Mouse (Mus musculus) cerebellum, adult 18-20 months (tissue): ENCODE results near the gene Shbg.

Experiments used
- DNase-seq, 2 experiments: peaks; one replicate each; pipeline ENCODE4 v3.0.0; 2021

Gene Shbg

DNA sequence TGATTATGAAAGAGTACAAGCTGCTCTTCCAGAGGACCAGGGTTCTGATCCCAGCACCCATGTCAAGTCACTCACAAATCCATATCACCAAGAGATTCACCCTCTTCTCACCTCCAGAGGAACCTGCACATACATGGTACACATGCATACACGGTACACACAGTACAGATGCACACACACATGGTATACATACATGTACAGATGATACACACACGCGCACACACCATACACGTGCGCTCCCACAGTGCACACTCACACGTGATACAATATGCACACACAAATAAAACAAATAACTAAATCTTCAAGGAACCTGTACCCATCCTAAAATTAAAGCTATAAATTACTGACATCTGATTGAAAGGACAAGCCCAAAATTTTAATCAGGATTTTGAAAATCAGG, 22.9 kb downstream of the Shbg start:
- DNase-seq, result no peak

DNA sequence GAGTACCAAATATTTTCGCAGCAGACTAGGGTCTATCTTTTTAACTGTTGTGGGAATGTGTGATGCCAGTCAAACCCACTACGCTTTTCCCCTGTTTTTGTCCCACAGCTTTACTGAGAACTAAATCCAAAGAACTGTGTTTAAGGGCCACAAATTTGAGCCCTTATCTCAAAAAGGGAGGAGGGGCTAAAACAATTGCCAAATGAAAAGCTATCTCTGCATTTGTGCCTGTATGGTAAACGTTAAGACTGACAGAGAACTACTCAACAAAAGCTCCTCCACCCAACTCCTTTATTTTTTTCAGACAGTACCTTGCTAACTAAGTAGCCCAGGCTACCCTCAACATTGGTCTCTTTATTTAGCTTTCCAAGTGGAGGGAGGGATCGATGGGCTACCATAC, 24.9 kb downstream of the Shbg start:
- no peak for DNase-seq

DNA sequence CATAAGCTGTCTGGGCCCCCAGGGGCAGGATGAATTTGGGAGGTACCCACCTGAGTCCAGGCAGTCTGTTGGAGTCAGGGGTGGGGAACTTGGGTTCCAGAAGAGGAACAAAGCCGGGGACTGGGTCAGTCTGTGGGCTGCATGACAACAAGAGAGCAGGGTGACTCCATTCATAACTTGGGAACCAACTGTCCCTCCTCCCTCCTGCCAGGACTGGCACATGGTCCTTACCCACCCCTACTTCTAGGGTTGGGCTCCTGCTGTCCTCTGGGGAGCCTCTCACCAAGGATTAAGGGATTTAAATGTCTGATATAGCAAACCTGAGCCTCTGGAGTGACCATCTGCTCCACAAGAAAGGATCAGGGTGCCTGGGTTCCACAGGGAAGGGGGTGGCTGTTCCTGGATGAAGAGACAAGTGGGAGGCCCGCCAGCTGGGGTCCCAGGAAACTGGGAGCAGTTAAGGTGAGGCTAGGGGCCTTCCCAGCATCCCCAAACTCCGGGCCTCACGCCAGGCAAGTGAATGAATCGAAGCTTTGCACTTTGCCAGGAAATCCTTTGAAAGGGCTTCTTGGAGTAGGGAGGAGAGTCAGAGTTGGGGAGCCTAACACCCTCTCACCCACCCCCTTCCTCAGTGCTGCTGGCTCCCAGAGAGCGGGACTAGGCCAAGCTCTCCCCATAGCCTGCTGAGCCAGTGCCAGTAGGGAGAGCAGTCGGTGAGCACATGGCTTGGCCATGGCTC, 25.6 kb downstream of the Shbg start:
- peak; percentile 45 to 50 for DNase-seq

DNA sequence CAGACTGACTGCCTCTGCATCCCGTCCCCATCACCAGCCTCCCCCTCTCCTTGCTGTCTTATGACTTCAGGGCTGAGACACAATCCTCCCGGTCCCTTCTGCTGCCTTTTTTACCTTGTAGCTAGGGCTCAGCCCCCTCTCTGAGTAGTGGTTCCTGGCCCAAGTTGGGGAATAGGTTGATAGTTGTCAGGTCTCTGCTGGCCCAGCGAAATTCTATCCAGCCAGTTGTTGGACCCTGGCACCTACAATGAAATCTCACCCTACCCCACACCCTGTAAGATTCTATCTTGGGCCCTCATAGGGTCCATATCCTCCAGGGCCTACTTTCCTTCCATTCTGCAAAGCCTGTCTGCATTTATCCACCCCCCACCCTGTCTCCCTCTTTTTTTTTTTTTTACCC, 26.3 kb downstream of the Shbg start:
- DNase-seq, result no peak

DNA sequence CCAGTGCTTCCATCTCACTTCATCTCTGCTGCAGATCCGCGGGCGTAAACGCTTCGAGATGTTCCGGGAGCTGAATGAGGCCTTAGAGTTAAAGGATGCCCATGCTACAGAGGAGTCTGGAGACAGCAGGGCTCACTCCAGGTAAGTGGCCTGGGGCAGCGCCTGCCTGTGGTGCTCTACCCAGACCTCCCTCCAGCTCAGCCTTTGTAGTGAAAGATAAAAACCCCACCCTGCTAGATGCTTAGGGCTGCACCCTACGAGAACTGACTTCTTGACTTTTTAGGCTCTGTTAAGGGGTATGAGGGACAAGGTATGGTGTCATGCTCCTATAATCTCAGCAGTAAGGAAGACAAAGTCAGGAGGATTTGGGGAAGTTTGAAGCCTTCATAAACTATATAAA, 27.1 kb downstream of the Shbg start:
- DNase-seq, result no peak

DNA sequence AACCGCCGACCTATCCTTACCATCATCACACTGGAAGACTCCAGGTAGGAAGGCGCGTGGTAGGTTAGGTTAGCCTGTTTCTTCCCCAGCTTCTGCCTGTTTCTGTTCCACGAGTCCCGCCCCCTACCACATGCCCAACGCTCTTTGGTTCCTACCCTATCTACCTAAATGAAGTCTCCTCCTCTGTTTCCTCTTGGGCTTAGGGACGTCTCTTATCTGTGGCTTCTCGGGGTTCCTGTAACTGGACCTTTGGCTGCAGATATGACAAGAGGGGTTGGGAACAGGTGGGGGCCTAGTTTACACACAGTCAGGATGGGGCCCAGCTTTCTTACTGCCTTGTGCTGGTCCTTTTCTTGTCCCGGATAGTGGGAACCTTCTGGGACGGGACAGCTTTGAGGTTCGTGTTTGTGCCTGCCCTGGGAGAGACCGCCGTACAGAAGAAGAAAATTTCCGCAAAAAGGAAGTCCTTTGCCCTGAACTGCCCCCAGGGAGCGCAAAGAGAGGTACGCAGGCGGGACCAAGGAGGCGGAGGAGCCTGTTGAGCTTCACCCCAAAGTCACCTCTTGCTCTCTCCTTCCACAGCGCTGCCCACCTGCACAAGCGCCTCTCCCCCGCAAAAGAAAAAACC, 28.4 kb downstream of the Shbg start:
- DNase-seq, result no peak

DNA sequence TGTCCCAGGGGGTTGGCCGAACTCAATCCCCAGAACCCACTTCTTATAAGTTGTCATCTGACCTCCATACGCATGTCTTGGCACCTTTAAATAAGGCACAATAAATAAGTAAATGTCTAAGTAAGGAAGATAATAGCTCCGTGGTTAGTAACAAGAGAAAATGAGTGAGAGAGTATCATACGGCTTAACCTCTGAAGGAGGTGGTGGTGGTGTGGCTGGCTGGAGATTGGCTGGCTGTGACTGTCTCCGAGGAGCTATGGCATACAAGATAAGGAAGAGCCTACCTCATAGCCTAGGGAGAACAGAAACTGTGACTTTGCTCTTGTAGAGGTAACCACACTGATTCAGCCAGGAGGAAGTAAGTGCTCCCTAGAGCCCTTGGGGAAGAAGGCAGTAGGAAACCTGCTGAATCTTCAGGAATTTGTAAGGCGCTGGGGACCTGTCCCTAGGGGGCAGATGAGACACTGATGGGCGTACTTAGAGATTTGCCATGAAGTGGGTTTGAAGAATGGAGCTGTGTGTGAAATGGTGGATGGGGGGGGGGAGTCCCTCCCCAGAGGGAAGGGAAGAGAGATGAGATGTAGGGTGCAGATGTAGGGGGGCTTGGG, 31.9 kb downstream of the Shbg start:
- DNase-seq, result no peak

DNA sequence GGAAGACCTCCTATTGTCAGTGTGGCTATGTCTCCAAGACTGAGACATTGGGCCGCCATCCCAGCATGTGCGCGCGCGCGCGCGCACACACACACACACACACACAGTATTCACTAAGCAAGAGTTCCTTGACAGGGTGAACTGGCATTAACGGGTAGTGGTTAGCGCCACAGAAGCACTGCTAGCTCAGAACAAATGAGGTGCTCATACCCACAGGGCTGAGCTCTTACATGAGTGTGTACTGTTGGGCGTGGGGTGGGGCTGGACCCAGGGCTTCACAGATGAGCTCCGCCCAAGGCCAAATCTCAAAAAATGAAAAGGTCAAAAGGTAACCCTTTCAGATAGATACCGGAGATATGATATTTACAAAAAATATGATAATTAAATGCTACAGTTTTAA, 32.8 kb downstream of the Shbg start:
- DNase-seq, result no peak

DNA sequence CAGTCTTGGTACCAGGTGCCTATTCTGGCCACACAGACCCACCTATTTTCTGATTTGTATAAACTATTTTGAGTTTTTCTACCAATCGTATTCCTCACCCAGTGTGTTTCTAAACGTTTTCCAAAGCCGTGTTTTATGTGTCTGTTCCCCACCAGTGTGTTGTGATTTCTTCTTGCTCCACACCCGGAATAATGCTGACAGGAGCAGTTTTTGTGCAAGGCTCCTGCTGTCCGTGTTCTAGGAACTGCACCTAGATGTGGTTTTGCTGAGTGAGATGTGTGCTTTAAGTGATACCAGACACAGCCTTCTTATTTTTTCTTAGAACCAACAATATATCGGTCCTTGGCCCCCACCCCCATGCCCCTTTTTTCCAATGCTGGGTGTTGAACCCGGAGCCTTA, 33.7 kb downstream of the Shbg start:
- DNase-seq, result no peak

DNA sequence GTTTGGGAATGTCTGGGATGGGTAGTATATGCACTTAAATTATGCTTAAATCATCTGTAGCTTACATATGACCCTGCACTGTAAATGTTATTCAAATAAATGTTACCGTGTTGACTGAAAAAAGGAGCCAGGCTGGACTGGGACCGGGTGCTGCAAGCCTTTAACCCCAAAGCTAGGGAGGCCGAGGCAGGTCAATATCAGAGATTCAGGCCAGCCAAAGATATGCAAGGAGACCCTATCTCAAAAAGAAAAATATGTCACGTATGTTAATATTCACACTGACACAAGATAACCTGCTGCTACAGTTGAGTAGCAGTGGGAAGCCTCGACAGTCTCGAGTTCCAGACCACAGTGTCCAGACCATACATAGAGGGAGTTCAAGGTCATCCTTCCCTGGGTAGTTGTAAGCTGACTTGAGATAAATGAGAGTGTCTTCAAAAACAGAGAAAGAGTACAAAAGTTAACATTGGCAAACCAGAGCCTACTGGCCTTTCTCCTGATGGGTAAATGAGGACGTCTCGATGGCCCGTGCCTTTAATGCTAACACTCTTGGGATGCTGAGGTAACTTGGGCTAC, 35.4 kb downstream of the Shbg start:
- no peak for DNase-seq

DNA sequence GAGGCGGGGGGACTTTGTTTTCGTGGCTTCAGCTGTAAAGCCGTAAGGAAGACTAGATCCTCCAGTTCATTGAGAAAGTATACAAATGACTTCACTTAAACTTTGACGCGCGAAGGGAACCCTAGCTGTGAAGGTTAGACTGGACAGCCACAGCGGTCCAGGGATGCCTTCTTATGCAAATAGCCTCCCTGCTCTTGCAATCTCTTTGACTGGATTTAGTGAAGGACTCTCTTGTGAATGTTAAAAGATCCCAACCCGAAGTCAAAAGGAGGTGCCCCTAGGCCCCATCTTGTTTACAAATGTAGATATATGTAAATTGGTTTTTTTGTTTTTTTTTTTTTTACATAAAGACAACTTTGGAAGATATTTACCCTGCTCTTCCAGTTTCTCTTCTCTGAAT, 35.9 kb downstream of the Shbg start:
- no peak for DNase-seq

DNA sequence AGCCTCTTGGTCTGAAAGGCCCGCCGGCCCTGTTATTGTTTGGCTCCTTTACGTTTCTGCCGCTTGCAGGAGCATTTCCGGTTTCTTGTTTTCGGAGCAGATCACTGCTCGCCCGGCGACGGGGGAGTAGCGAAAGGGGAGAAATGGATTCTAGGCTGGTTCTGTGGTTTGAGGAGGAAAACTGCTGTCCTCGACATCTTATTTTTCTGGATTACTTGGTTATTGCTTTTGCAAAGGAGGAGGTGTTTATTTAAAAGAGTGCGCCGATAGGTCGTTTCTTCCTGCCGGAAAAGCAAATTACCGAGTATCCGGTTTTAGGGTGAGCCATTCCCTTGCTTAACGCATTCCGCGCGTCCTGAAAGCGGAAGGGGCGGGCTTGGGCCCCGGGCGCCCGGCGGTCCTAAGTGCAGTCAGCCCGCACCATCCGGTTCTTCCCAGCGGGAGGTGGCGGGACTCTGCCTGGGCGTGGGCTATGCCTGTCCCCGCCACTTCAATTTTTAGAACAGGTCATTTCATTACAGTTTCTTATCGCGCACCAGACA, 36.5 kb downstream of the Shbg start:
- peak; percentile 95 to 96 for DNase-seq

DNA sequence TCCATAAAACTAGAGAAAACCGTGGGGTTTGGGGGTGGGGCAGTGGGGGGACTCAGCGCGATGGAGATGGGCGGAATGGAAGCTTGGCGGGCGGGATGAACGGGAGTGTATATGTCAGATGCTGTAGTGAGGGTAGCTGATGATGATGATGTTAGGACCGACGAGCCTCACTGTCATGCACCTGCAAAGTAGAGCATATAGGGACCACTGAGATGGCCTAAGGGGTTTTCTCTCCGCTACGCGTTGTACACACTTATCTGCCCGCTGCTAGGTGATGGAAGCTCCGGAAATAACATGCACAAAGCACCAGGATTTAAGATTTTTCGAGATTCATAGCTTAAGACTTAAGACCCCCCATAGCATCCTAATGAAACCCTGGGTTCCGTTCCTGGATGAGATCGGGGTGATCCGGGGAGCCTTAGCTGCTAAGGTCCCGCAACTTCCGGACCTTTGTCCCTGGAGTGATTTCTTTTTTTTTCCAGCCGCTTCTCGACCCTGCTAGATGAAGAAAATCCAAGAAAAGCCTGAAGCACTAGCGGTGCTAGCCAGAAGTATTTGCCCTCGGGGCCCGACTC, 37.0 kb downstream of the Shbg start:
- DNase-seq, result no peak

DNA sequence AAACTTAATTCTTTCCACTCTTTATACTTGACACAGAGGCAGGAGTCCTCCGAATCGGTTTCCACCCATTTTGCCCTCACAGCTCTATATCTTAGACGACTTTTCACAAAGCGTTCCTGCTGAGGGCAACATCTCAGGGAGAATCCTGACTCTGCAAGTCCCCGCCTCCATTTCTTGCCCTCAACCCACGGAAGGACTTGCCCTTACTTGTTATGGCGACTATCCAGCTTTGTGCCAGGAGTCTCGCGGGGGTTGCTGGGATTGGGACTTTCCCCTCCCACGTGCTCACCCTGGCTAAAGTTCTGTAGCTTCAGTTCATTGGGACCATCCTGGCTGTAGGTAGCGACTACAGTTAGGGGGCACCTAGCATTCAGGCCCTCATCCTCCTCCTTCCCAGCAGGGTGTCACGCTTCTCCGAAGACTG, 37.6 kb downstream of the Shbg start, which contains the start of the genes Wrap53 and Trp53:
Gene Wrap53 (minus strand): TSS at position 165 of the 424 bp plus-strand sequence.
Gene Trp53 (plus strand): TSS at position 269 of the 424 bp plus-strand sequence.
- peak; percentile 87 to 94 for DNase-seq

DNA sequence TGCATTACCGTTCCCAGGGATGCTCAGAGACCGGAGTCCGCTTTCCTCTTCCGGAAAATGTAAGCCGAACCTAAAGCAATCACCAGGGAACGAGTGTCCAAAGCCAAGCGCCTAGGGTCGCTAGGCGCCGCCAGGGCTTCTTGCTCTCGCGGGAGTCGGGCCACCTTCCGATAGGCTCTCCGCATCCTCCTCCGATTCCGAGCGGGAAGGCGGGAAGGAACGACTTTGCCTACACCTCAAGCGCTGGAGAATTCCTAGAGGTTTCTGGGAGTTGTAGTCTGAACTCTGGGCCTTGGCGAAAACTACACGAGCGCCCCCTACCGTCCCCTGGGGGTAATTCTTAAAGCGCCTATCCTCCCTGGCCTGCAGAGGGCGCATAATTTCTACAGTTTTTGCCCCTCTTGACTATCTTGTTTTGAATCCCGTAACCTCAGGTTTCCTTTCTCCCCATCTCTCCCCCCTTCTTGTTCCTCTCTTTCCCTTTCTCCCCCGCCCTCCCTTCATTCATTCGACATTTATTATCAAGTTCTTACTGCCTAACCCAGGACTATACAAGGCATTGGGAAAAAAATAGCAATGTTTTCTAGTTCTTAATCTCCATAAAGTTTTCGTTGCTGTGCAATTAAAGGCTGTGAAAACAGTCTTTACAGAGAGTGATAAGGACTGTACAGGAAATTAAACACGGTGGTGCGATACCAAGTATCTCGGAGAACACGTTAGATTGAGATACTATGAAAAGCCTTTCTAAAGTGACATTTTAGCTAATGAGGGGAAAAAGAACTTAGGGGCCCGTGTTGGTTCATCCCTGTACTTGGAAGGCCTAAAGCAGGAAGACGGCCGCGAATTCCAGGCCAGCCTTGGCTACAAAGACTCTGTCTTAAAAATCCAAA, 38.3 kb downstream of the Shbg start:
- peak; percentile 94 to 99 for DNase-seq

DNA sequence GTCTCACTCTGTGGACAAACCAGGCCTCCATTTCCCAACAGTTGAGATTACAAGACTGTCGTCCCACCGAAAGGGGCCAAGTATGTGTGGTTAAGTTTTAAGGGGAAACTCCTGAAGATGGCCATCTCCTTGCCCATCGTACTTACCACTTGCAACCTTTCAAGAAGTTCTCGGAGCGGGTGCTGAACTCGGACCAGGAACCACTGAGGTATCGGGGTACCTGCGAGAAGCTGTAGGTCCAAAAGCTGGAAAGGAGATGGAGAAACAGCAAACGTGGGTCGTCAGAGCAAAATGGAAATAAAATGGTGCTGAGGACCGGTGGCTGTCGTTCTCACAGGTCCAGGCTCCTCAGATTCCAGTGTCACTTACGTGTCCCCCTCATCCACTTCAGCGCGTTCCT, 39.4 kb downstream of the Shbg start:
- DNase-seq, result no peak

DNA sequence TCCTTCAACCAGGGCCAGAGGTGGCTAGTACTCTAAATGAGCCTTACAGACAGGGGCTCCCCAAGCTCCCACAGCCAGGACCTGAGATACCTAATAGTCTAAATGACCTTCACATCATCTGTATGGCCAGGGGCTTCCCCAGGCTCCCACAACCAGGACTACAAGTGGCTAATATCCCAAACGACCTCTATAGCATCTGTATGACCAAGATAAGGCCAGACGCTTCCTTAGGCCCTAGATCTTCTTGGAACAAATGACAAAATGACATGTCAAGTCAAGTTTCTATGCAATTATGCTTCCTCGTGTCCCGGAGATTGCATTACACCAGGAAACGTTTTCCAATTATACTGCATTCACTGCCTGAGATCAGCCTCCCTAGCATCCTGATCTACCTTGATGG, 41.4 kb downstream of the Shbg start:
- no peak for DNase-seq

DNA sequence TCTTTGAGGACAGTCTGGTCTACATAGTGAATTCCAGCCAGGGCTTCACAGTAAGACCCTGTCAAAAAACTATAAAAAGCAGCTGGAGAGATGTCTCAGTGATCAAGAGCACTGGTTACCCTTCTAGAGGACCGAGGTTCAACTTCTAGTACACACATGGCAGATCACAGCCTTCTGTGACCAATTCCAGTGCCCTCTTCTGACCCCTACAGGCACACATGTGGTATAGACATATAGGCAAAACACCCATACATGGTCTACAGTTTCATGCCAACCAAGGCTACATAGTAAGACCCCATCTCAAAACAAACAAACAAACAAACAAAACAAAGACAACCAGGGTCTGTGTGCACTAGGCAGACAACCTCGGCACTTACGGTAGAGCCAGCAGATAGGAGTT, 42.5 kb downstream of the Shbg start:
- DNase-seq, result no peak

DNA sequence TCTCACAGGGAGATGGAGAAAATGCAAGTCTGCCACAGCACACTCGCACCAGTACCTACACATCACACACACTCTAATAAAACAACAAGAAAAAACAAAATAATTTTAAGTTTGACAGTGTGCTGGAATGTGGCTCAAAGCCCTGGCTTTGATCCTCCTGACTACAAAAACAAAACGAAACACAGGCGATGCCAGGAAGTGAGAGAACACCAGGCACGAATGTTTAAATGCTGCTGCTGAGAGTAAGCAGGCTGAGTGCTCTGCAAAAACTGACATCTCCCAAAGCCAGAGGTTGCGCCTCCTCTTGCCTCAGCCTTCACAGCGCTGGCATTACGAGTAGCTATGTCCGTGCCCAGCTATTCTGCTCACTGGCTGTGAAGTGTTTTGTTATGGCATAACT, 52.6 kb downstream of the Shbg start:
- DNase-seq, result no peak
